Mouse (Mus musculus) CH12.LX (cell line): ENCODE measurements around the gene Tcp11l2. TPM values are rescaled to one million over a fixed set of nuclear protein-coding genes. Genes with fewer than 3 reads are reported as not detected.

Experiments
- DNase-seq: peaks from one replicate; pipeline ENCODE4 v3.0.0-alpha.2; 2013; ENCODE audit errors: extremely low read depth
- H3K27ac ChIP-seq: 2 replicates; pipeline ENCODE4 v1.5.1; 2012; ENCODE audit warnings: low read depth, mild to moderate bottlenecking, control low read depth, moderate library complexity; ENCODE audit not compliant: insufficient read depth
- H3K27me3 ChIP-seq: replicated peaks from 2 replicates; pipeline ENCODE3; 2012; ENCODE audit warnings: inconsistent platforms
- H3K36me3 ChIP-seq, 2 experiments: replicated peaks in 1 of 2; 2 replicates each; pipeline versions ENCODE3 to v1.6.1; 2012; ENCODE audit warnings: inconsistent platforms in 1 of 2, low read length in 1 of 2, mild to moderate bottlenecking in 1 of 2, mixed read lengths in 1 of 2, moderate library complexity in 1 of 2; ENCODE audit not compliant: control insufficient read depth in 1 of 2, insufficient read depth in 1 of 2
- H3K4me1 ChIP-seq, 2 experiments: 2 replicates each; pipeline ENCODE4 v1.6.1; 2012; ENCODE audit warnings: inconsistent platforms in 1 of 2, moderate library complexity in 1 of 2; ENCODE audit not compliant: insufficient read depth in 2 of 2, control insufficient read depth in 1 of 2
- H3K4me2 ChIP-seq: 2 replicates; pipeline ENCODE4 v1.6.1; 2012; ENCODE audit warnings: low read depth, mild to moderate bottlenecking, control low read depth; ENCODE audit not compliant: poor library complexity, insufficient read depth, severe bottlenecking
- H3K4me3 ChIP-seq, 3 experiments: fragments of 150-350 bp in 1 of 3; sonication (generic) in 1 of 3; replicated peaks in 1 of 3; 2 replicates each; pipeline versions ENCODE3 to v1.5.1; 2011 to 2012; ENCODE audit warnings: low read depth in 2 of 3, low read length in 2 of 3, mild to moderate bottlenecking in 2 of 3, moderate library complexity in 2 of 3, control low read depth in 1 of 3, improper control_type of control experiment in 1 of 3, inconsistent platforms in 1 of 3, mixed read lengths in 1 of 3; ENCODE audit not compliant: poor library complexity in 1 of 3
- H3K79me2 ChIP-seq: replicated peaks from 2 replicates; pipeline ENCODE4 v1.6.1; 2012; ENCODE audit warnings: mild to moderate bottlenecking, moderate library complexity; ENCODE audit not compliant: control insufficient read depth, poor library complexity, insufficient read depth, severe bottlenecking; ENCODE audit errors: extremely low read depth
- H3K9ac ChIP-seq: 2 replicates; pipeline ENCODE4 v1.6.1; 2012; ENCODE audit warnings: low read depth, mild to moderate bottlenecking, control low read depth, moderate library complexity; ENCODE audit not compliant: insufficient read depth
- H3K9me3 ChIP-seq: replicated peaks from 2 replicates; pipeline ENCODE3; 2012; ENCODE audit warnings: low read length, inconsistent platforms, mixed read lengths
- BHLHE40 ChIP-seq: IDR thresholded peaks from 2 replicates; pipeline ENCODE4 v1.6.1; 2011; ENCODE audit warnings: mild to moderate bottlenecking, low read depth, low read length, improper control_type of control experiment
- CHD2 ChIP-seq: IDR thresholded peaks from 2 replicates; pipeline ENCODE4 v1.6.1; 2011; ENCODE audit warnings: low read length, improper control_type of control experiment
- CTCF ChIP-seq, 2 experiments: IDR thresholded peaks in 1 of 2; conservative IDR thresholded peaks in 1 of 2; 2 replicates each; pipeline ENCODE4 v1.5.1; 2011 to 2012; ENCODE audit warnings: low read depth in 2 of 2, low read length in 2 of 2, improper control_type of control experiment in 1 of 2, inconsistent platforms in 1 of 2, mild to moderate bottlenecking in 1 of 2, moderate library complexity in 1 of 2
- E2F4 ChIP-seq: IDR thresholded peaks from 2 replicates; pipeline ENCODE4 v1.6.1; 2011; ENCODE audit warnings: low read depth, low read length, improper control_type of control experiment; ENCODE audit not compliant: insufficient replicate concordance
- ETS1 ChIP-seq: conservative IDR thresholded peaks from 2 replicates; pipeline ENCODE4 v1.6.1; 2012; ENCODE audit warnings: low read depth, mild to moderate bottlenecking, inconsistent platforms, low read length, improper control_type of control experiment, moderate library complexity
- GABPA ChIP-seq: IDR thresholded peaks from 2 replicates; pipeline ENCODE4 v1.6.1; 2012; ENCODE audit warnings: low read depth, low read length, improper control_type of control experiment, inconsistent platforms; ENCODE audit not compliant: insufficient replicate concordance
- MAFK ChIP-seq: IDR thresholded peaks from 2 replicates; pipeline ENCODE4 v1.6.1; 2011; ENCODE audit warnings: low read length, improper control_type of control experiment; ENCODE audit not compliant: insufficient replicate concordance
- MXI1 ChIP-seq: IDR thresholded peaks from 2 replicates; pipeline ENCODE4 v1.6.1; 2011; ENCODE audit warnings: mild to moderate bottlenecking, low read depth, low read length, improper control_type of control experiment
- PAX5 ChIP-seq: IDR thresholded peaks from 2 replicates; pipeline ENCODE4 v1.6.1; 2012; ENCODE audit warnings: low read length, inconsistent platforms, mixed read lengths
- TBP ChIP-seq: conservative IDR thresholded peaks from 2 replicates; pipeline ENCODE4 v1.6.1; 2011; ENCODE audit warnings: low read depth, low read length, improper control_type of control experiment
- TCF12 ChIP-seq: IDR thresholded peaks from 2 replicates; pipeline ENCODE4 v1.6.1; 2014; ENCODE audit warnings: low read depth, mild to moderate bottlenecking, inconsistent platforms, low read length, improper control_type of control experiment
- ZKSCAN1 ChIP-seq: IDR thresholded peaks from 2 replicates; pipeline ENCODE4 v1.6.1; 2012; ENCODE audit warnings: low read depth, inconsistent platforms, low read length, improper control_type of control experiment, borderline replicate concordance
- ZNF384 ChIP-seq: IDR thresholded peaks from 2 replicates; pipeline ENCODE4 v1.6.1; 2012; ENCODE audit warnings: low read depth, low read length, improper control_type of control experiment, inconsistent platforms
- dilution Hi-C: fragments of 300-500 bp; cut with MboI; formaldehyde crosslinking; loops from 2 replicates; pipeline ENCODE4 v1.14.3; 2020; ENCODE audit warnings: low sequenced_read_pairs; ENCODE audit not compliant: extremely low pct_unique_long_range_greater_than_20kb, extremely low pct_ligation_motif_present
- in situ Hi-C: fragments of 300-500 bp; cut with MboI; formaldehyde crosslinking; loops from 3 replicates; pipeline ENCODE4 v1.14.3; 2019; ENCODE audit warnings: low sequenced_read_pairs, low pct_ligation_motif_present, low pct_unique_long_range_greater_than_20kb, mixed read lengths
- polyA plus RNA-seq: library from polyadenylated mRNA; unstranded; fragments of >175 nt; gene quantifications from 2 replicates; pipeline ENCODE4 v1.2.1, GENCODE M21; 2012; ENCODE audit warnings: low read depth; ENCODE audit not compliant: insufficient read length
- total RNA-seq, 2 experiments: library from RNA; depleted of rRNA; stranded (reverse); fragments of 300-350 nt in 1 of 2; fragments of >200 nt in 1 of 2; gene quantifications; 2 replicates each; pipeline ENCODE4 v1.2.3; 2012 to 2014

Gene Tcp11l2
- total and polyA plus RNA-seq, 3 experiments = 2.6 to 6.0 (median 2.9) TPM

DNA sequence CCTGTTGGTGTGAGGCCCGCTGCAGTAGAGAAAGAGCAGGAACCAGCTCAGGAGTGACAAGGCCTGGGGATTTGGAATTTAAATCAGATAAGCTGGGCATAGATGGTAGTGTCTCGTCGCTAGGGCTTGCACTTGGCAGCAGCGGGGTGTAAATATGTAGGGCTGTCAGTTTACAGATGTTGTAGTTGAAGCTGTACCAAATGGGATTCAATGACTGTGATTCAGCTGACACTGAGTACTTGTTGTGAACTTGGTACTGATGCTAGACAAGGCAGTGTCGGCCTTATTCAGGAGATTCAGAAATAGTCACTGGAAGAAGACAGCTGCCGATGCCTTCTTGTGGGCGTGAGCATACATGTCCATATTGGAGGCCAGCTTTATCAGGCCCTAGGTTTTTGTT lies 5.8 kb downstream of the Tcp11l2 start:
- Histone ChIP-seq H3K4me3 (no peak overlapping the region), H3K9ac (no peak overlapping the region), H3K9me3 (peaks cover 7% of the 10 kb centered on the region), H3K36me3 (peaks cover 0 to 2% of the 10 kb centered on the region in 2 experiments), H3K4me1 (peaks cover 6 to 7% of the 10 kb centered on the region in 2 experiments), H3K27ac (no peak overlapping the region), H3K4me2 (no peak overlapping the region), H3K79me2 (no peaks in the 10 kb centered on the region), H3K27me3 (peaks cover 4% of the 10 kb centered on the region)
- in situ Hi-C loops = no loop called here
- dilution Hi-C loops = no loop called here
- DNase-seq = no peak
- TF ChIP-seq ZKSCAN1 = no peak
- TF ChIP-seq CTCF (conservative IDR thresholded peaks at IDR 0.05 in 1 of 2, IDR thresholded peaks at IDR 0.05 in 1 of 2; ENCODE audit: low read depth in 2 of 2, low read length in 2 of 2) = no peak
- no peak for TF ChIP-seq GABPA

DNA sequence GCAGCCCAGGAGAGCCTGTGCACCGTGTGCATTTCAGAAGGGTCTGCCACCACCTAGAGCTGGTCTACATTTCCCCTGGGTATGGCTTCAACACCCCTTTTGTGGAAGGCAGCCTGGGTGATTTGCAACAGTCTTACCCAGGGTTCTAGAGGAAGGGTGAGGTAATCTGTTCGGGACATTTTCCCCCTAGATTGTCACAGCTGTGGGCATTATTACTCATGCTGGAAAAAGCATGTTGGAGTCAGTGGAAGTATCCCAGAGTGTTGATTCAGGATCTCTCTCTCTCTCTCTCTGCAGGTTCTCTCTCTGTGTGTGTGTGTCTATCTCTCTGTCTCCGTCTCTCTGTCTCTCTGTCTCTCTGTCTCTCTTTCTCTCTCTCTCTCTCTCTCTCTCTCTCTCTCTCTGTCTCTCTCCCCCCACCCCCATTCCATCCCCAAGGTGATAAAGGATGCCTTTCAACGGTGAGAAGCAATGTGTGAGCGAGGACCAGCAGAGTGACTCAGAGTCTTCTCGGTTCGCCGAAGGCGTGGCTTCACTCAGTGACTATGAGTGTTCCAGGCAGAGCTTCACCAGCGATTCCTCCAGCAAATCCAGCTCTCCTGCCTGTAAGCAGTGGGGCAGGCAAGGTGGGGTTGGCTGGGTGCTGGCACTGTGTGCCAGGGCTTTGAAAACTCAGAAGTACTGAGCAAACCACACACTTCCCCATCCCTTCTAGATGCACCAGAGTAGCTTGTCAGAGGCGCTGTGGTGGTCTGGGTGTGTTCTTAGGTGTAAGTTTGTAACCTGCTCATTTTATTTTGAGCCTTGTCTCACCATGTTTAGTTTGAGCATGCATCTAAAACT lies 8.2 kb downstream of the Tcp11l2 start:
- no peak overlapping the region for H3K27ac ChIP-seq

DNA sequence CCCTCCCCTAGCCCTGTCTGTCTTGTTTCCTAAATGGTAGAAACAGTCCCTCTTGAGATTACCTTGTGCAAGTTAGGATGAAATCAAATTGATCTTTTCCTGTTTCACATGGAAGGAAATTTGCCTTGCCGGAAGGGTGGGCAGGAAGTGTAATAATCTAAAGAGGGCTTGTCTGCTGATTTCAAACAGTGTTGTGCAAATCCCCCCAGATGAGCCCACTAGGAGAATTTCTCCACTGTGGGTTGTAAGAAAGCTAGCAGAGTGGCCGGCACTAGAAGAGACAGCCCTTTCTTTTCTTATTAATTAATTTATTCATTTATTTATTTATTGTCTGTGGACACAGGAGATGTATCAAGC lies 8.8 kb downstream of the Tcp11l2 start:
- TF ChIP-seq MAFK (no peak), CHD2 (no peak), TBP (no peak)
- Histone ChIP-seq H3K36me3 (peaks cover 3 to 6% of the 10 kb centered on the region in 2 experiments), H3K9ac (no peak overlapping the region), H3K4me2 (no peak overlapping the region), H3K27ac (no peak overlapping the region), H3K4me1 (no peaks in the 10 kb centered on the region), H3K27me3 (no peaks in the 10 kb centered on the region), H3K79me2 (no peaks in the 10 kb centered on the region), H3K4me3 (no peak overlapping the region), H3K9me3 (peaks cover 7% of the 10 kb centered on the region)
- DNase-seq = no peak
- in situ Hi-C loops = no loop called here
- dilution Hi-C loops = no loop called here

More for the DNA sequence above, 8.2 kb downstream of the Tcp11l2 start:
- Histone ChIP-seq H3K27me3 (no peaks in the 10 kb centered on the region), H3K4me2 (no peak overlapping the region), H3K9ac (no peak overlapping the region), H3K9me3 (peaks cover 7% of the 10 kb centered on the region)
- DNase-seq = no peak
- dilution Hi-C loops = no loop called here
- TF ChIP-seq MXI1 = no peak
- no peak for TF ChIP-seq PAX5
- no peak for TF ChIP-seq BHLHE40
- TF ChIP-seq ZNF384 = no peak
- no peak for TF ChIP-seq E2F4
- TF ChIP-seq TCF12 = no peak
- TF ChIP-seq ETS1 = no peak
- TF ChIP-seq TBP = no peak
- TF ChIP-seq, all 38 proteins: peak for 0
- in situ Hi-C loops = no loop called here
- peaks cover 0 to 2% of the 10 kb centered on the region in 2 experiments for H3K36me3 ChIP-seq
- H3K4me1 ChIP-seq = no peaks in the 10 kb centered on the region
- no peak overlapping the region for H3K4me3 ChIP-seq
- H3K79me2 ChIP-seq = no peaks in the 10 kb centered on the region
